Mouse (Mus musculus): Measurements from ENCODE around the gene Gzma.

The Gzma gene

GRCm38 (mm10) chr13:113100879-113101278 lies at the start of gene Gzma:
Gzma (minus strand) TSS chr13:113100981.
- no peak for DNase-seq (ENCODE audit: low read depth, low spot score)

DNA sequence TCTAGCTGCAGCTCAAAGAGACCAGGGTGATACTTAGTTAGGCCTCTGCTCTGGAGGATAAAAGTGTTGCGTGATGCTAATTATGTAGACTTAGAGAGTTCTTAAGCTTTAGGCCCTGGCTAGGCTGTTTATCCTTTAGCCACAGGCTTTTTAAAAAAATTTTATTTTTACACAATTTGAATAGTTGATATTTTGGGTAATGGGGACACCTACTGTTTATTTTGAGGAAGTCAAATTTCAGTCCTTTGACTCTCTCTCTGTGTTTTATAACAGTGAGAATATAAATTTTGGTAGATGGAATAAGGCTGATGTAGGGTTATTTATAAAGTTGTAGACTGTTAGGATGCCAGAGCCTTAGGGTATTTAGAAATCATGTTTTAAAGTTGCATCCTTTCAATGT lies 38.8 kb upstream of the Gzma start:
- no peak for DNase-seq (ENCODE audit: low read depth, low spot score)

DNA sequence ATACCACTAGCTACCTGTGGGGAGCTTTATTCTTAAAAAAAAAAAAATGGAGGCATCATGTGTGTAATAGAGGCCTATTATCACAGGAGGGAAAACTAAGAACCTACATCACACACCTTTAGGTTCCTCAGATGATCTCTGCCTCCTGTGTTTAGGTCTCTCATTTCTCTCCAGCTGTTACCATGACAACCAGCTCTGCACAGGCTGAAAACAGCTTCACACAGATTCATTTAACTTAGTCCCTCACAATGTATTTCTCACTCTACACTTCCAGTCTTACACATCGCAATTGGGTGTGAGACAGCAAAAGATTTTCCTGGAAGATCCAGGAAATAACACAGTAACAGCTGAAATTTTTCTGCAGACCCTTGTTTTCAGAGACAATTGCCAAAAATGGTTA lies 29.2 kb upstream of the Gzma start:
- DNase-seq (ENCODE audit: low read depth, low spot score) = peak; percentile 17

- no peak for DNase-seq (ENCODE audit: low read depth, low spot score)
Observed at GRCm38 (mm10) chr13:113121326-113121725, 20.5 kb upstream of the Gzma start.

DNA sequence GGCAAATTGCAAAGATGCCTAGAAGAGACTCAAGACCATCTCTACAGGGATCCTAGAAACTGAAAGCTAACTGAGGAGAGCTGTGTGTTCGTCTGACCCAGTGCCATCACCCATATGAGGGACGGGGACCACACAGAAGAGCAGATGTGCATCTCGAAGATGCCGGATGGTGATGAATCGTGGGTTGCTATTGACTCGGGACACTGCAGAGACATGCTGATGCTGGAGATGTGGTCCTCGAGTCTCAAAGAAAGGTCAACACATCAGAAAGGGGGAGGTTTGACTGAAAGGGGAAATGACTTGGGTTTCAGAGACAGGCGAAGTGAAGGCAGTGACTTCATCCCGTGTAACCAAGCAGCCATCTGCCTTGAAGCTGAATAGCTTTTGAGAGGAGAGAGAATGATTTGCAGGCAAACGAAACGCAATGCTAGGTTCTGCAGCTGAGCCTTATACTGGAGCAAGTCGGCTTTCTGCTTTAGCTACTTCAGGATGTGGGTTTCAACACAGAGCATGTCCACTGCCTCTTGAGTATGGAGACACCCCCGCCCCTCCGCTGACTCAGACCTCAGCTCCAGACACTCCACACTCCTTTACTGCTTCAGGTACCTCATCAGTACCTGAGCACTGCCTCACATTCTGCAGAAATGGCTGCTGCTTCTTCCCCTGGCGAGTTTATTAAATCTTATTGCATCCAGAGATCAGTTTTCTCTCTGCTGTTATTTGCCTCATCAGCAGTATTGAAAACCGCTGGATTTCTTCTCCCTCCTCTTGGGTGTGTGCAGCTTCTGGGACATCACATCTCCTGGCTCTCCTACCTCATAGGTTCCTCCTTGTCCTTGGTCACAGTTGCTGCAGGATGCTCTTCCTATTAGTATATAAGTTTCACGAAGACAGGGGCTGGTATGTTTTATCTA lies 19.8 kb upstream of the Gzma start:
- no peak for DNase-seq (ENCODE audit: low read depth, low spot score)

DNA sequence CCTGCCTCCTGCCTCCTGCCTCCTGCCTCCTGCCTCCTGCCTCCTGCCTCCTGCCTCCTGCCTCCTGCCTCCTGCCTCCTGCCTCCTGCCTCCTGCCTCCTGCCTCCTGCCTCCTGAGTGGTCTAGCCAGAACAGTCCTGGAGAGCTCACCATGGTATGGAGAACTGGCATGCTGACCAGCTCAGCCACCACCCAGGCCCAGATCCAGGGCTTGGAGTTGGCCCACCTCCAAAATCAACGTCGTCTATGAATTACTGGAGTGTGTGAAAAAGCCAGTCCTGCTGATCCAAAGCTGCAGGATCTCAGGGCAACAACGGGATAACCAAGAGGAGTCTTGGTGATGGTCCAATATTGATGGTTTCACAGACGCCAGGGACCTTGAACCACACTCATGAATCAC lies 18.2 kb upstream of the Gzma start:
- DNase-seq (ENCODE audit: low read depth, low spot score) = no peak

DNA sequence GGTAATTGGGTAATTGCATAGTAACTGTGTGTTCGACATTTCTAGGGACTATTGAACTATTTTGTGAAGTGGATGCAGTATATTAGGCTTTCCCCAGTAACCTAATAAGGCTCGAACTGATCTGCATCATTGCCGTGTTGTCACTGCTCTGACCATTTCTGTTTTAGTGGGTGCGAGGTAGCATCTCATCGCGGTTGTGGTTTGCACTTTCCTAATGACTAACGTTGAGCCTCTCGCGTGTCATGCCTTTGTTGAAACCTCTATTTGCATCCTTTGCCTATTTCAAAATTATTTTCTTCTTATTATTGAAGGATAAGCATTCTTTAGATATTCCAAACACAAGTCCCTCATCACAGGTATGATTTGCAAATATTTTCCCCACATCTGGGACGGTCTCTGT lies 4.0 kb upstream of the Gzma start:
- DNase-seq (ENCODE audit: low read depth, low spot score) = no peak

GRCm38 (mm10) chr13:113101804-113102203 lies 1.0 kb upstream of the Gzma start:
- no peak for DNase-seq (ENCODE audit: low read depth, low spot score)

DNA sequence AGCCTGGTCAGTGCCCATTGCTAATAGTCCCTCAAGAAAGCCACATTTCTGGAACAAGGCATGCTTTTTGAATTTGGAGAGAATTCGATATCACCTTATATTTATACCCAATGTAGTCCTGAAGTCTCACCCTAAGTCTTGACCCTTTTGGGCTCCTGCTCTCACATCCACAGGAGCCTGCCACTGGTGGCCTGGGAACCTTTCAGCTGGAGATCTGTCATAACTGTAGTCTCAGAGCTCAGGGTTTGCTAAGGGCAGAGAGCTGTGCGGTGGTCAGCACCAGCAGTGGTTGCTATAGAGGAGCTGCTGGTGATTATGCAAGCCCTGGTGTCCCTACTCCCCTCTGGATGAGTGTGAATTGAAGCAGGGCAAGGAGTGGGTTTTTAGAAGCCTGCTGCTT lies 2.4 kb downstream of the Gzma start:
- no peak for DNase-seq (ENCODE audit: low read depth, low spot score)

- no peak for DNase-seq (ENCODE audit: low read depth, low spot score)
Observed at GRCm38 (mm10) chr13:113097011-113097410, 3.8 kb downstream of the Gzma start.

- DNase-seq (ENCODE audit: low read depth, low spot score) = no peak
Observed at GRCm38 (mm10) chr13:113094618-113095017, 6.2 kb downstream of the Gzma start.

DNA sequence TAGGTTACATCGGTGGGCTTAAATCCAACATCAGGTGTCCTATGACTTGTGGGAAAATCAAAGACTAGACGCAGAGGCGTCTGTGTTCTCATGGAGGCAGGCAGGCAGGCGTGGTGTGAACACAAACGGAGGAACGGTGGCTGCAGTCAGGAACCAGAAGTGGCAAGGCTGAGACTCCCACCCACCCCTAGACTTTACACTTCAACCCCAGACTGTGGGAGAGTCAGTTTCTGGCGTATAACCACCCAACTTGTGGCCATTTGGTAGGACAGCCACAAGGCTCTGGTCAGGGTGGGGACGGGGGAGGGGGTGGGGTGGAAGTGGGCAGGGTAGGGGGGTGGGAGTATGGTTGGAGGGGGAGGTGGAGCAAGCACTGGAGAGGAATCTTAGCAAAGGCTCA lies 10.3 kb downstream of the Gzma start:
- no peak for DNase-seq (ENCODE audit: low read depth, low spot score)

DNA sequence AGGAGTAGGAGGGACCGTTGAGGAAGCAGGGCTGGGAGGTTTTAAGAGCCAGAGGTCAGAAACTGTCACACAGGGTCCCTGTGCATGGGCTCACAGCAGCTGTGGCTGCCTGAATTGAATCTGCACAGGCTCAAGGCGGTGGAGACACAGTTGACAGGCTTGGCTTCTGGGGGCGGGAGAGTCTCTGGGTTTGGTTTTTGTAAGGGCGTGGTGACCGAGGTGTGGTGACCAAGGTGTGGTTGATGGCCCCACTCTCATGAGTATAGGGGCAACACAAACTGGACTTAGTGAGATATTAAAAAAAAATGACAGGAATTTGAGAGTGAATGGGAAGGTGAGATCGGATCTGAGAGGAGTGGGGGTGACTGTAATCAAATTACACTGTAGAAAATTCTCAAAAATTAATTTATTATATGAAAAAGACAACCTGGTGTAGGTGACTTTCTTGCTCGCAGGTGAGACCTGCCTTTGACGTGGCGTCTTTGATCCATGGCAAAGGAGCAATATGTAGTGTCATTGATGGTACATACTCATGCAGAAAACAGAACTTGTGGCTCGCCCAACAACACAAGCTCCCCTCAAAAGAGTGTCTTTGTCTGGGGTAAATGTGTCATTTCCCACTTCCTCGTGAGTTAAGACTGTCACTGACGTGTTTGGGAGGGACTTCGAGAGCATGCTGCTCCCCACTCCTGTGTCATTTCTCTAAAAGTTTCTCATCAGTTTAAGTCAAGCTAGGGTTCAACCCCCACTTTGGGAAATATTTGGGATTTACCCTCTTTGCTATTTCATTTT lies 13.4 kb downstream of the Gzma start:
- DNase-seq (ENCODE audit: low read depth, low spot score) = no peak

DNA sequence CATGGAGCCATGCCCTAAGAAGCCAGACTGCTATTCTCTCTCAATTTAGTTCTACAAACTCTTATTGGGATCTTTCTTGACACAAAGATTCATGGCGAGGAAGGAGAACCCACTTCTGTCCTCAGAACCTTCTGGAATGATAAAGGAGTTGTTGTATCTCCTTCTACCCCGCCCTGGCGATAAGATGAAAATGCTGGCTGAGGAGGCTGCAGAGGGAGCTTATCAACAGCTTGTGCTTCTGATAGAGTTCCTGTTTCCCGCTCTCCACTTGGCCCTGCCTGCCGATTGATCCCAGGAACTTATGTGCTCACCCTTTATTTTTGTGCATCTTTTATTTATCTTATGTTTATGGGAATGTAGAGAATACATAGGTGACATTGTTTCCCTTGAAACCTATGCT lies 16.0 kb downstream of the Gzma start:
- DNase-seq (ENCODE audit: low read depth, low spot score) = no peak

- DNase-seq (ENCODE audit: low read depth, low spot score) = no peak
Observed at GRCm38 (mm10) chr13:113082101-113082500, 18.7 kb downstream of the Gzma start.

- DNase-seq (ENCODE audit: low read depth, low spot score) = no peak
Observed at GRCm38 (mm10) chr13:113079021-113079420, 21.8 kb downstream of the Gzma start.

DNA sequence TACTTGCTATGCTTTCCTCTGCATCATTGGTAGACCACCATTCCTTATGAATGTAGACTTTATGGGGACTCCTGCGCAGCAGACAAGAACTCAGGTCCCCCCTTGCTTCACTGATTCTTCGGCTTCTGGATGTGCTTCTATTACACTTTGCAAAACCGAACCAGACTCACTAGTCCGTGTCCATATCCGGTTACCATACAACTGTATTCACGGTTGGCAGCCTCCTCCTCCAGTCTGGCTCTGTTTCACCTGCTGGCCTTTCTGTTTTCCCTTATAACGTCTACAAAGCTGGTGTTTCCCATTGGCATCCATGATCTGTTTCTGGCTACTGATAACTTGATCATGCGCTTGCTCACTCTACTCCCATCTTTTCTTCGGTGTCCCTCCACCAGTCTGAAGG lies 36.2 kb downstream of the Gzma start:
- DNase-seq (ENCODE audit: low read depth, low spot score) = no peak

DNA sequence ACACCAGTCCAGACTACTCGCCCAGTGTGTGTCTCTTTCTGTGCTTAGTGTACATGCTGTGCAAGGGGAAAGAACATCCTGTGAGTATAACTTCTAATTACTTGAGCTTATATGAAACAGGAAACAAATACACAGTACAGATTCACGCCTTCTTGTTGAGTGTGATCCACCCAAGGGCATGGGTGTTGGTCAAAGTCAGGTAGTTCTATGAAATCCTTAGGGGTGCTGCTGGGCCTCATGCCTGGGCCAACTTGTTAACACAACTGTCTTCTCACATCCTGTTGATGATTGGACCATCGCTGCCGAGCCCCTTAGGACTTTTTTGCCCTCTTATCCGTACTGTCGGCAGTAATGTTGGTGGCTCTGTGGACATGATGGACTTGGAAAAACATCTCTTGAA lies 39.0 kb downstream of the Gzma start:
- no peak for DNase-seq (ENCODE audit: low read depth, low spot score)

- DNase-seq (ENCODE audit: low read depth, low spot score) = no peak
Observed at GRCm38 (mm10) chr13:113055826-113056225, 45.0 kb downstream of the Gzma start.

DNA sequence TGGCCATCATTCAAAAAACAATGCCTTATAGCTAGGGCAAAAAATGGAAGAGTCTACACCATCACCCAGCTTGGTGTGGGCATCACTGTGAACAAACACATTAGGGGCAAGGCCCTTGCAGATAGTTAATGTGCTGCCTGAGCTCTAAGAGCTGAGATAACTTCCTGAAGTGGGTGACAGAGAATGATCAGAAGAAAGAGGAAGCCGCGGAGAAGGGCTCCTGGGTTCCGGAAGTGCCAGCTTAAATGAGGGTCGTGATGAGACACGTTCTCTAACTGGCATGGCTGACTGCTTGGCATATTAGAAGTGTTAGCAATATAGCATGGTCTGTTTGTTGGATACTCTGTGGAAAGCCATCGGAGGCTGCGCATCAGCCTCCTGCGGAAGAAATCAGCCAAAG lies 46.6 kb downstream of the Gzma start:
- DNase-seq (ENCODE audit: low read depth, low spot score) = no peak

- DNase-seq (ENCODE audit: low read depth, low spot score) = no peak
Observed at GRCm38 (mm10) chr13:113047647-113048046, 53.1 kb downstream of the Gzma start.

DNA sequence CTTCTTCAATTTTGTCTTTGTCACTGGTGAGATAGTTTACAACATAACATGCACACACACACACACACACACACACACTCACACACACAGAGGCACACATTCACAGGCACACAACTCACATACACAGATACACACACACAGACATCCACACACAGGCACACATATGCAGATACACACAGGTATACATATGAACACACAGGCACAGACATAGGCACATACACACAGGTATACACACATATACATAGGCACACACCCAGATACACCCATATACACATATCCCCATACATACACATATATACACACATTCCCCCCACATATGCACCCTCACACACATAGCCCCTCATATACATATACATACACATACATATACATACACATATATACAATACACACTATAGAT lies 53.8 kb downstream of the Gzma start:
- no peak for DNase-seq (ENCODE audit: low read depth, low spot score)
